Mouse (Mus musculus) midbrain, postnatal 0 days (tissue): ENCODE measurements around the gene Cfap43. TPM values are rescaled to one million over a fixed set of nuclear protein-coding genes. Genes with fewer than 3 reads are reported as not detected.

Experiments used
- ATAC-seq: fragments of 200-750 bp; cut with Nextera tagmentation; 2 replicates; pipeline ENCODE4 v1.8.0; 2017; ENCODE audit warnings: moderate number of reproducible peaks, mild to moderate bottlenecking, moderate TSS enrichment, moderate library complexity; ENCODE audit not compliant: low FRiP score
- DNase-seq: peaks from one replicate; pipeline ENCODE4 v3.0.0-alpha.2; 2015; ENCODE audit warnings: low spot score
- H3K27ac ChIP-seq: fragments of 300-500 bp; sonication (generic); 2 replicates; pipeline ENCODE4 v1.5.1; 2014; ENCODE audit warnings: low read depth, mild to moderate bottlenecking, low read length, mixed read lengths
- H3K27me3 ChIP-seq: fragments of 300-500 bp; sonication (generic); 2 replicates; pipeline ENCODE4 v1.6.1; 2014; ENCODE audit warnings: low read length, control low read depth, mixed read lengths; ENCODE audit not compliant: insufficient read depth
- H3K36me3 ChIP-seq: fragments of 300-500 bp; sonication (generic); 2 replicates; pipeline ENCODE4 v1.6.1; 2014; ENCODE audit warnings: low read length, control low read depth, mixed read lengths; ENCODE audit not compliant: insufficient read depth
- H3K4me1 ChIP-seq: fragments of 300-500 bp; sonication (generic); 2 replicates; pipeline ENCODE4 v1.6.1; 2014; ENCODE audit warnings: mild to moderate bottlenecking, control low read depth, antibody characterized with exemption, low read length, mixed read lengths; ENCODE audit not compliant: insufficient read depth
- H3K4me2 ChIP-seq: fragments of 300-500 bp; sonication (generic); 2 replicates; pipeline ENCODE4 v1.6.1; 2014; ENCODE audit warnings: low read depth, mild to moderate bottlenecking, low read length, mixed read lengths; ENCODE audit not compliant: poor library complexity, severe bottlenecking
- H3K4me3 ChIP-seq: fragments of 300-500 bp; sonication (generic); 2 replicates; pipeline ENCODE4 v1.5.1; 2014; ENCODE audit warnings: low read depth, mild to moderate bottlenecking, low read length, moderate library complexity
- H3K9ac ChIP-seq: fragments of 300-500 bp; sonication (generic); replicated peaks from 2 replicates; pipeline ENCODE4 v1.6.1; 2014; ENCODE audit warnings: mild to moderate bottlenecking, low read length, moderate library complexity, mixed read lengths; ENCODE audit not compliant: poor library complexity, severe bottlenecking
- H3K9me3 ChIP-seq: fragments of 300-500 bp; sonication (generic); 2 replicates; pipeline ENCODE4 v1.6.1; 2016; ENCODE audit warnings: low read length, control low read depth
- CTCF ChIP-seq: IDR thresholded peaks from 2 replicates; pipeline ENCODE4 v1.5.1; 2016; ENCODE audit warnings: antibody characterized with exemption, mild to moderate bottlenecking
- WGBS: fragments of 180-500 bp; shearing (Covaris S2); extraction: QIAGEN DNeasy Blood & Tissue Kit; methylation state at CpG from one replicate; pipeline ENCODE4 v1.1.7; 2014; 5-methylcytosine and 5-hydroxymethylcytosine counted together
- polyA plus RNA-seq: library from polyadenylated mRNA; unstranded; fragments of >200 nt; fragmentation: Nextera tagmentation; extraction: Ambion mirVana; gene quantifications from 2 replicates; pipeline ENCODE4 v1.2.1, GENCODE M21; 2015
- total RNA-seq: library from RNA; depleted of rRNA; stranded (reverse); fragments of >200 nt; gene quantifications from 2 replicates; pipeline ENCODE4 v1.2.3, GENCODE M21; 2014

Gene Cfap43
- total and polyA plus RNA-seq, 2 experiments from 2014 or later: 2.6 to 4.2 TPM

- peak; percentile 42 for TF ChIP-seq CTCF
- H3K4me2 ChIP-seq: no peak overlapping the region
- 68% methylated on average over 2 of the region's 2 CpGs for WGBS
- no peaks in the 10 kb centered on the region for H3K36me3 ChIP-seq
- no peaks in the 10 kb centered on the region for H3K9me3 ChIP-seq
- no peak overlapping the region for H3K4me3 ChIP-seq
- no peaks in the 10 kb centered on the region for H3K27me3 ChIP-seq
- no peak overlapping the region for H3K9ac ChIP-seq
- no peak overlapping the region for H3K27ac ChIP-seq
- no peak for ATAC-seq
- DNase-seq: no peak
- H3K4me1 ChIP-seq: no peaks in the 10 kb centered on the region
These were observed 202.9 kb downstream of the Cfap43 start for GRCm38 (mm10) chr19:47716144-47716543.

GRCm38 (mm10) chr19:47713457-47713856, 205.6 kb downstream of the Cfap43 start:
- Histone ChIP-seq H3K9me3 (no peaks in the 10 kb centered on the region), H3K9ac (no peak overlapping the region), H3K36me3 (no peaks in the 10 kb centered on the region), H3K4me2 (no peak overlapping the region), H3K4me1 (no peaks in the 10 kb centered on the region), H3K27ac (no peak overlapping the region), H3K4me3 (no peak overlapping the region), H3K27me3 (no peaks in the 10 kb centered on the region)
- WGBS: 83% methylated on average over 9 of the region's 9 CpGs
- no peak for DNase-seq
- no peak for ATAC-seq
- no peak for TF ChIP-seq CTCF

- H3K4me3 ChIP-seq: no peak overlapping the region
- H3K27me3 ChIP-seq: no peaks in the 10 kb centered on the region
These were observed 208.7 kb downstream of the Cfap43 start for GRCm38 (mm10) chr19:47710376-47710775.

GRCm38 (mm10) chr19:47705772-47706309, 213.2 kb downstream of the Cfap43 start:
- no peak overlapping the region for H3K9ac ChIP-seq
- no peak overlapping the region for H3K4me3 ChIP-seq
- no peaks in the 10 kb centered on the region for H3K27me3 ChIP-seq
- no peak for TF ChIP-seq CTCF
- H3K27ac ChIP-seq: no peak overlapping the region
- DNase-seq (no peak), ATAC-seq (no peak)
- WGBS: 94% methylated on average over 8 of the region's 8 CpGs
- no peaks in the 10 kb centered on the region for H3K9me3 ChIP-seq
- H3K4me2 ChIP-seq: no peak overlapping the region
- H3K36me3 ChIP-seq: no peaks in the 10 kb centered on the region
- H3K4me1 ChIP-seq: no peaks in the 10 kb centered on the region

More at GRCm38 (mm10) chr19:47710376-47710775, 208.7 kb downstream of the Cfap43 start:
- Histone ChIP-seq H3K4me1 (no peaks in the 10 kb centered on the region), H3K27ac (no peak overlapping the region), H3K9me3 (no peaks in the 10 kb centered on the region), H3K9ac (no peak overlapping the region), H3K36me3 (no peaks in the 10 kb centered on the region), H3K4me2 (no peak overlapping the region)
- 83% methylated on average over 4 of the region's 4 CpGs for WGBS
- TF ChIP-seq CTCF: no peak
- DNase-seq (no peak), ATAC-seq (no peak)

DNA sequence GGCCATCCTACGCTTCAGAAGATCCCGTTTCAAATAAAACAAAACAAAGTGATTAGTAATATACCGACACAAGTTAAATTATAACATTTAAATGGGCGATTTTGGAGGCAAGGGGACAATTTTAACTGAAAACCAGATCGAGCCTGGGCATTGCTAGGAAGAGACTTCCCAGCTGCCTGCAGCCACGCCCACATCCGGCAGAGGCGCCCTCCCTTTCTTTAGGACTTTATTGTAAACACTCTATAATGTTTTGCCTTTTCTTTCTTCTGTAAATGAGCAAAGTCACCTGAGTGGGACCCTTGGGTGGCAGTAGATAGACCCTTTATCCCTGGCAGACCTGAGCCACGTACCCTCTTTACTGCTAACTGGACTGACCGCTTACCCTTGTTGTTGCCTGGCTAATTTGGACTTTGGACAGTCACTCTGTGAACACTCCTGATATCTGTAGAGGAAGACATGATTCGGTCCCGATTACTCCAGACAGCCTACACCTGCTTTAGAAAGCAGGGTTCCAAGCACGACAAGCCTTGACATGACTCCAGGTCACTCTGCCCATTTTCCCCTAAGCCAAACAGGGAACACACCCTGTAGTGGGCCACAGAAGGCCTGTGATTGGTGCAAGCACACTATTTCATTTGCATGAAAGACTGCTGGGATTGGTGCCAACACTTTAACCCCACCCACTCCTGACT, 213.9 kb downstream of the Cfap43 start:
- no peaks in the 10 kb centered on the region for H3K9me3 ChIP-seq
- H3K27me3 ChIP-seq: no peaks in the 10 kb centered on the region
- H3K27ac ChIP-seq: no peak overlapping the region
- no peak overlapping the region for H3K4me3 ChIP-seq
- DNase-seq (no peak), ATAC-seq (no peak)
- 78% methylated on average over 13 of the region's 13 CpGs for WGBS
- no peaks in the 10 kb centered on the region for H3K36me3 ChIP-seq
- H3K9ac ChIP-seq: no peak overlapping the region
- H3K4me1 ChIP-seq: no peaks in the 10 kb centered on the region
- no peak overlapping the region for H3K4me2 ChIP-seq
- no peak for TF ChIP-seq CTCF

- no peaks in the 10 kb centered on the region for H3K36me3 ChIP-seq
- H3K4me3 ChIP-seq: no peak overlapping the region
- WGBS: 81% methylated on average over 8 of the region's 8 CpGs
- no peak overlapping the region for H3K4me2 ChIP-seq
- no peaks in the 10 kb centered on the region for H3K9me3 ChIP-seq
- no peak overlapping the region for H3K9ac ChIP-seq
- DNase-seq: no peak
- no peaks in the 10 kb centered on the region for H3K4me1 ChIP-seq
- no peak for TF ChIP-seq CTCF
- no peak for ATAC-seq
- H3K27ac ChIP-seq: no peak overlapping the region
- no peaks in the 10 kb centered on the region for H3K27me3 ChIP-seq
These were observed 218.6 kb downstream of the Cfap43 start for GRCm38 (mm10) chr19:47700509-47700908.
